Mouse (Mus musculus) brain, embryonic 14.5 days (tissue): ENCODE measurements around the gene Ing3.

Experiments
- CTCF ChIP-seq: fragments of 200-500 bp; IDR thresholded peaks from 2 replicates; pipeline ENCODE4 v1.5.1; 2012; ENCODE audit warnings: inconsistent platforms, mild to moderate bottlenecking, moderate library complexity, borderline replicate concordance; ENCODE audit not compliant: insufficient read depth, insufficient read length; ENCODE audit errors: extremely low read depth
- POLR2A ChIP-seq: fragments of 200-500 bp; IDR thresholded peaks from 2 replicates; pipeline ENCODE4 v1.6.1; 2012; ENCODE audit warnings: mild to moderate bottlenecking, inconsistent platforms, borderline replicate concordance; ENCODE audit not compliant: poor library complexity, insufficient read depth, insufficient read length, severe bottlenecking; ENCODE audit errors: extremely low read depth

DNA sequence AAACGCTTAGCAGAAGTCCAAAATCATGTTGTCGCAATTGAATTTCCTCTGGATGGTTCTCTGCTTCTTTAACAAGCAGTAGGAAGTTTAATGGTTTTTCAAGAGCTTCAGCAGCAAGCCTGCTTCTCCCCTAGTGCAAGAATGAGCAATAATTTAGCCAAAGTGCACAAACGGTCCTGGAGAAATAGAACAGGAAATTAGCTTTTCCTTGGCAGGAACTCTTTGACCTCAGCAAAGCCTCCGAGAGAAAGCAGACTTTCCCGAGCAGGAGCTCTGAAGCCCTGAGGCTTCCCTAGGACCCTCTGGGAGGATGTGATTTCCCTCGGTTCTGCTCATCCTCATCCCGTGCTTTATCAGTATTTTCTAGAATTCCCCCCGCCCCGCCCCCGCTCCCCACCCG lies 49.7 kb downstream of the Ing3 start:
- no peak for TF ChIP-seq CTCF
- no peak for TF ChIP-seq POLR2A
